Mouse (Mus musculus): Measurements from ENCODE around the gene 4930550C14Rik. TPM values are rescaled to one million over a fixed set of nuclear protein-coding genes. Genes with fewer than 3 reads are reported as not detected.

4930550C14Rik gene
- total and polyA plus RNA-seq, 2 experiments from 2014 or later = 0.26 to 0.59 TPM

DNA sequence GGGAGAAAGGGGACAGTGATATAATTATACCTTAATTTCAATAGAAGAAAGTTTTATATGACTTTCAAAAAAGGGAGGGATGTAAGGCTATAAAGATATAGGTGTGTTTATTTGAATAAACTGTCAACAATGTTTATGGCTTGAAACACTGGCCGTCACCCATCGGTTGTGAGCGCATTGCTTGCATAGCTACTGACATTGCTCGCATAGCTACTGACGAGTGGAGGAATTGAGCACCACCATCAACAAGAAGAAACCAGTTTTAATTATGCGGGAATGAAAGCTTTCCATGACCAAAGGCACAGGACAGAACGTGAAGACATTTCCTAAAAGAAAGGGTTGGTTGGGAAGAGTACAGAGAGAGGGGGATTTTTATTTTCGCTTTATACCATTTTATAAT, 979 bp upstream of the 4930550C14Rik start:
- TF ChIP-seq CTCF (IDR thresholded peaks at IDR 0.05; ENCODE audit: low read depth) = no peak
- Histone ChIP-seq H3K4me2 (ENCODE audit: low read depth, low read length) (no peak overlapping the region), H3K4me3 (ENCODE audit: low read length) (no peak overlapping the region), H3K9ac (replicated peaks; ENCODE audit: low read length) (no peak overlapping the region), H3K27me3 (ENCODE audit: insufficient read depth, low read length) (no peaks in the 10 kb centered on the region), H3K36me3 (ENCODE audit: insufficient read depth, low read length) (no peaks in the 10 kb centered on the region), H3K27ac (no peak overlapping the region), H3K4me1 (ENCODE audit: insufficient read depth, low read length) (peaks cover 5% of the 10 kb centered on the region; the same call in 1 of the 2 replicates), H3K9me3 (ENCODE audit: low read length) (no peaks in the 10 kb centered on the region)
- DNase-seq (ENCODE audit: low spot score) = no peak
- WGBS = 89% methylated on average over 8 of the region's 8 CpGs
- ATAC-seq = no peak

DNA sequence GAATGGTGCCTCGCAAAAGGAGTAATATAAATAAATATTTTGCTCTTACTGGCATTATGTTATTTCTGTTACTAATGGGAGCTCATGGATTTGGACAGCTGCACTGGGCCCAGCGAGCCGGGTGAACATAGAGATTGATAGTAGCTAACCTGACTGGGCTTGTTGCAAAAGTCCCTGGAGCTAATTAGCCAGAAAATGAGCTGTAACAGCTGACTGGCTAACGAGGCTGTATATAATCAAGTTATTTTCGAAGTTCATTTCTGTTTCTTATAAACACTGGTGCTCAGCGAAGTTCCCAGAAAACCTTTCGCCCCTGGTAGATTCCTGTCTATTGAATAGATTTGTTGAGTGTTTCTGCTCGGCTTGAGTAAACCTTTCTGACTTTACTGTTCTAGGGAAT, 866 bp downstream of the 4930550C14Rik start:
- H3K4me1 ChIP-seq (ENCODE audit: insufficient read depth, low read length) = peaks cover 5% of the 10 kb centered on the region; the same call in 1 of the 2 replicates
- no peaks in the 10 kb centered on the region for H3K27me3 ChIP-seq (ENCODE audit: insufficient read depth, low read length)
- DNase-seq (ENCODE audit: low spot score) (peak; percentile 30), ATAC-seq (no peak)
- no peaks in the 10 kb centered on the region for H3K36me3 ChIP-seq (ENCODE audit: insufficient read depth, low read length)
- no peak for TF ChIP-seq CTCF (IDR thresholded peaks at IDR 0.05; ENCODE audit: low read depth)
- no peaks in the 10 kb centered on the region for H3K9me3 ChIP-seq (ENCODE audit: low read length)
- H3K4me3 ChIP-seq (ENCODE audit: low read length) = no peak overlapping the region
- WGBS = 47% methylated on average over 8 of the region's 8 CpGs
- no peak overlapping the region for H3K9ac ChIP-seq (replicated peaks; ENCODE audit: low read length)
- peak overlapping the region; percentile 50; the same call in 1 of the 2 replicates for H3K27ac ChIP-seq
- peak overlapping the region; percentile 44 for H3K4me2 ChIP-seq (ENCODE audit: low read depth, low read length)

DNA sequence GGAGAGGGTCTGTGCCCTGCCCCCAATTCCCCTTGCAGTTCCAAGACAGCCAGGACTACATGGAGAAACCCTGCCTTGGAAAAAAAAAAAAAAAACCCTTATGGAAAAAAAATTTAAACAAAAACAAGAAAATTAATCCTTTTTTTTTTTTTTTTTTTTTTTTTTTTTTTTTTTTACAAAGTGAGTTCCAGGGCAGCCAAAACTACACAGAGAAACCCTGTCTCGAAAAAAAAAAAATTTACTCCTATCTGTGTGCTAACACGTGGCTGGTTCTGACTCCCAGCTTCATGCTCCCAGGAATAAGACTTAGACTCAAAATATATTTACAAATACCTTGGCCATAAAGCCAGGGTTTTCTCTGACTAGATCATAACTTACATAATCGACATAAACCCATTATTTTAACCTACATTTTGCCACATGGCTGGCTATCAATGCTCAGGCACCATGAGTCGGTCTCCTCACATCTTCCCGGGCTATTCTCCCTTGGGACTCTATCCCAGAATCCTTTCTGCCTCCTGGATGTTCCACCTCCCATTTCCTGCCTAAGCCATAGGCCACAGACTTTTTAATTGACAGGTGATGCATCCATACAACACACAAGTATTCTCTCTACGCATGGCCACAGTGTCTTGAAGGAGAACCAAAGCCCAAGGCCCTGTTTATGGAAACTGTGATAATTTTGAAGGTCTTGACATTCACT, 2.1 kb downstream of the 4930550C14Rik start:
- H3K4me2 ChIP-seq (ENCODE audit: low read depth, low read length) = no peak overlapping the region
- H3K9me3 ChIP-seq (ENCODE audit: low read length) = no peaks in the 10 kb centered on the region
- H3K4me3 ChIP-seq (ENCODE audit: low read length) = no peak overlapping the region
- TF ChIP-seq CTCF (IDR thresholded peaks at IDR 0.05; ENCODE audit: low read depth) = no peak
- no peaks in the 10 kb centered on the region for H3K36me3 ChIP-seq (ENCODE audit: insufficient read depth, low read length)
- peaks cover 5% of the 10 kb centered on the region; the same call in 1 of the 2 replicates for H3K4me1 ChIP-seq (ENCODE audit: insufficient read depth, low read length)
- no peak overlapping the region for H3K9ac ChIP-seq (replicated peaks; ENCODE audit: low read length)
- WGBS = 84% methylated on average over 6 of the region's 6 CpGs
- 0 out of 2 replicates have a peak overlapping the region, but pooled peaks have one; percentile 91 for H3K27ac ChIP-seq
- DNase-seq (ENCODE audit: low spot score) (peak; percentile 24), ATAC-seq (no peak)
- H3K27me3 ChIP-seq (ENCODE audit: insufficient read depth, low read length) = no peaks in the 10 kb centered on the region

DNA sequence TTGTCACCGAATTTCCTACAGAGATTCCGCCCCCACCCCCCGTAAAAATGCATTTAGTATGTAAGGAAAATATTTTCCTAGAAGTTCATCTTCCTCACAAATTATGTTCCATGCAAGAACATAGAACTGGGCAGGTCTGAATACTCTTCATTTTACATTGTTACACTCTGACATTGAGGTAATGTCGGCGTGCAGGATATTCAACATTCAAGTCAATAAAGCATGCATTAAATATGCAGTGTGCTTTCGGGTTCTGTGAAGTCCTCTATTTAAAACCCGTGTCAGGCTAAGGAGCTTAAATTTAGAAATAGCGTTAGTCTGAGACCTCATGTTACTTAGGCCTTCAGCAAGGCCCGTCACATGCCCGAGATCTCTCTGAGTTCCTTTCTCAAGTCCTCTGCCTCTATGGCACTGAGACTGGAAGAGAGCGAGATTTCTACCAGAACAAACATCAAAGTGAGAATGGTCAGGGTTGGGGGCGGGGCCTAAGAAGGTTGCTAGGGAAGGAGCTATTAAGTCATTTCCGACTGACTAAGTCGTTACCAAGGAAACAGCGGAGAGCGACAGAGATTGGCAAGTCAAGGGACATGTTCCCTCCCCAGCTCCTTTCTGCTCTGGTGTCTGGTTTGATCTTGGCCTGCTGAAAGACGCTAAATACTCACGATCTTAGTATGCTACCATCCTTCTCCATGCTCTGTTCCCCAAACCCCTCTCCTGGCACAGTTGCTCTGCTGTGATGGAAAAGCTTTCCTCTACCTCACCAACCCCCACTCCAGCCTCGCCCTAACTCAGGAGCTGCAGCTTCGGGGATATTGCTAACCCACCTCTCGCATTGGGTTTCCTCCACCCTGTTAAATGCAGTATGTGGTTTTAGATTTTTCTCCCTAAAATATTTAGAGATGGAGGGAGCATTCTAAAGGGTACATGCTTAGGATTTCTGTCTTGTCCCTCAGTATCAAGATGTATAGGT, 2.9 kb downstream of the 4930550C14Rik start:
- ATAC-seq = peak; percentile 98

DNA sequence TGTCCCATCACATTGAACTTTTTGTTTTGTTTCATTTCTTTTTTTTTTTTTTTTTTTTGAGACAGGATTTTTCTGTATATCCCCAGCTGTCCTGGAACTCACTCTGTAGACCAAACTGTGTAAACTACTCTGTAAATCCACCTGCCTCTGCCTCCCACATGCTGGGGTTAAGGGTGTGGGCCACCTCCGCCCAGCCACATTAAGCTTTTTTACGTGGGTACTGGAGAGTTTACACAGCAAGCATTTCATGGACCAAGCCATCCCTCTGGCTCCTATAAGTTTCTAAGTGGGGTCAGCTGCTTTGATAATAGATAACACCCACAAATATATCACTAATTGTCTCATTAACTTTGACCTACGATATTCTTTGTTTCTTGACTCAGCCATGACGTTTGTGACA, 6.4 kb downstream of the 4930550C14Rik start:
- Histone ChIP-seq H3K4me3 (ENCODE audit: low read length) (no peak overlapping the region), H3K4me2 (ENCODE audit: low read depth, low read length) (no peak overlapping the region), H3K36me3 (ENCODE audit: insufficient read depth, low read length) (no peaks in the 10 kb centered on the region), H3K4me1 (ENCODE audit: insufficient read depth, low read length) (no peaks in the 10 kb centered on the region; the same call in 1 of the 2 replicates), H3K9me3 (ENCODE audit: low read length) (no peaks in the 10 kb centered on the region), H3K27me3 (ENCODE audit: insufficient read depth, low read length) (no peaks in the 10 kb centered on the region), H3K9ac (replicated peaks; ENCODE audit: low read length) (no peak overlapping the region), H3K27ac (no peak overlapping the region)
- TF ChIP-seq CTCF (IDR thresholded peaks at IDR 0.05; ENCODE audit: low read depth) = no peak
- DNase-seq (ENCODE audit: low spot score) (no peak), ATAC-seq (no peak)
- WGBS = 81% methylated on average over 4 of the region's 4 CpGs

More for the DNA sequence above, 2.9 kb downstream of the 4930550C14Rik start:
- Histone ChIP-seq H3K27ac (peak overlapping the region; percentile 91), H3K36me3 (ENCODE audit: insufficient read depth, low read length) (no peaks in the 10 kb centered on the region), H3K4me3 (ENCODE audit: low read length) (peak overlapping the region; percentile 29), H3K4me1 (ENCODE audit: insufficient read depth, low read length) (peaks cover 5% of the 10 kb centered on the region; the same call in 1 of the 2 replicates), H3K4me2 (ENCODE audit: low read depth, low read length) (peak overlapping the region; percentile 58), H3K27me3 (ENCODE audit: insufficient read depth, low read length) (no peaks in the 10 kb centered on the region), H3K9ac (replicated peaks; ENCODE audit: low read length) (peak overlapping the region; percentile 55), H3K9me3 (ENCODE audit: low read length) (no peaks in the 10 kb centered on the region)
- no peak for TF ChIP-seq CTCF (IDR thresholded peaks at IDR 0.05; ENCODE audit: low read depth)
- 23% methylated on average over 21 of the region's 21 CpGs for WGBS
- DNase-seq (ENCODE audit: low spot score) = peak; percentile 94

DNA sequence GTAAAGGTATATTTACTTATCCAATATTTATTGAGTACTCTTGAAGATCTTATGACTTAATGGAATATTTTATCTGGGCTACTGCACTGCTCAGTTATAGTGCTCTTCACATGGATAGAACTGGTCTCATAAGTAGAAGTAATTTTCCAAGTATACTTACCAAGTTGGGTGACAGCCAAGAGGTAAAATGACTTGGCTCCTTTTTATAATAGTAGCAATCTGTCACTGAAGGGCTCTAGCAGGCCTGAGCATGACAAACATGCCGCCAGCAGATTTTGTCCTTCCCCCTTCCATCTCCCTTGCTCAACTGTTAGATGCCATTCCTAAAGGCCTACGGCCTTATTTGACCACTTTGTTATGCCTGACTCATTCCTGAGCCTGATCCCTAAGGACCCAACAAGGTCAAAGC, 6.8 kb downstream of the 4930550C14Rik start:
- Histone ChIP-seq H3K27me3 (ENCODE audit: insufficient read depth, low read length) (no peaks in the 10 kb centered on the region), H3K9ac (replicated peaks; ENCODE audit: low read length) (no peak overlapping the region), H3K4me2 (ENCODE audit: low read depth, low read length) (no peak overlapping the region), H3K36me3 (ENCODE audit: insufficient read depth, low read length) (no peaks in the 10 kb centered on the region), H3K27ac (no peak overlapping the region), H3K4me1 (ENCODE audit: insufficient read depth, low read length) (no peaks in the 10 kb centered on the region; the same call in 1 of the 2 replicates), H3K4me3 (ENCODE audit: low read length) (no peak overlapping the region), H3K9me3 (ENCODE audit: low read length) (no peaks in the 10 kb centered on the region)
- TF ChIP-seq CTCF (IDR thresholded peaks at IDR 0.05; ENCODE audit: low read depth) = no peak
- ATAC-seq = no peak
- no peak for DNase-seq (ENCODE audit: low spot score)
- 78% methylated on average over 2 of the region's 2 CpGs for WGBS
